Mouse (Mus musculus): Measurements from ENCODE around the gene Shbg. TPM values are rescaled to one million over a fixed set of nuclear protein-coding genes. Genes with fewer than 3 reads are reported as not detected.

Shbg gene
- polyA plus RNA-seq (2016; fragmentation: Nextera tagmentation; extraction: Ambion mirVana), result 0.25 and 7.5 TPM in 2 replicates

GRCm38 (mm10) chr11:69617805-69618204 lies at the start of gene Shbg:
TSS of gene Shbg (minus strand) at chr11:69617905.
- Histone ChIP-seq H3K36me3 (no peaks in the 10 kb centered on the region), H3K4me1 (peaks cover 42% of the 10 kb centered on the region), H3K9me3 (no peaks in the 10 kb centered on the region), H3K27me3 (ENCODE audit: insufficient read depth, poor library complexity, severe bottlenecking) (peaks cover 10% of the 10 kb centered on the region; the same call in 1 of the 2 replicates), H3K27ac (no peak within 1 kb of the TSS), H3K4me3 (no peak within 1 kb of the TSS)
- 54% methylated on average over 5 of the region's 5 CpGs for WGBS
- no peak for DNase-seq (ENCODE audit: low spot score)

GRCm38 (mm10) chr11:69666665-69667005 lies 48.9 kb upstream of the Shbg start:
- H3K27me3 ChIP-seq (ENCODE audit: insufficient read depth, poor library complexity, severe bottlenecking), result no peaks in the 10 kb centered on the region
- no peak for DNase-seq (ENCODE audit: low spot score)
- WGBS, result 86% methylated on average over 3 of the region's 3 CpGs
- H3K4me1 ChIP-seq, result peaks cover 26% of the 10 kb centered on the region
- H3K27ac ChIP-seq, result no peak overlapping the region
- H3K9me3 ChIP-seq, result no peaks in the 10 kb centered on the region
- H3K36me3 ChIP-seq, result peaks cover 78% of the 10 kb centered on the region
- H3K4me3 ChIP-seq, result no peak overlapping the region

GRCm38 (mm10) chr11:69665961-69666664 lies 48.4 kb upstream of the Shbg start, which contains the start of gene Cd68:
TSS of gene Cd68 (minus strand) at chr11:69666153.
- H3K27me3 ChIP-seq (ENCODE audit: insufficient read depth, poor library complexity, severe bottlenecking), result no peaks in the 10 kb centered on the region
- no peak within 1 kb of the TSS for H3K4me3 ChIP-seq
- DNase-seq (ENCODE audit: low spot score), result no peak
- H3K9me3 ChIP-seq, result no peaks in the 10 kb centered on the region
- peaks cover 74% of the 10 kb centered on the region for H3K36me3 ChIP-seq
- 33% methylated on average over 7 of the region's 7 CpGs for WGBS
- H3K27ac ChIP-seq, result 0 out of 2 replicates have a peak within 1 kb of the TSS, but pooled peaks have one; percentile 16
- peaks cover 31% of the 10 kb centered on the region for H3K4me1 ChIP-seq

GRCm38 (mm10) chr11:69665457-69665960 lies 47.8 kb upstream of the Shbg start:
- H3K36me3 ChIP-seq, result peaks cover 68% of the 10 kb centered on the region
- H3K4me3 ChIP-seq, result no peak overlapping the region
- 80% methylated on average over 9 of the region's 9 CpGs for WGBS
- H3K4me1 ChIP-seq, result peaks cover 31% of the 10 kb centered on the region
- H3K9me3 ChIP-seq, result no peaks in the 10 kb centered on the region
- 0 out of 2 replicates have a peak overlapping the region, but pooled peaks have one; percentile 16 for H3K27ac ChIP-seq
- H3K27me3 ChIP-seq (ENCODE audit: insufficient read depth, poor library complexity, severe bottlenecking), result no peaks in the 10 kb centered on the region
- no peak for DNase-seq (ENCODE audit: low spot score)

GRCm38 (mm10) chr11:69664841-69665240 lies 47.1 kb upstream of the Shbg start:
- Histone ChIP-seq H3K9me3 (no peaks in the 10 kb centered on the region), H3K4me3 (no peak overlapping the region), H3K27me3 (ENCODE audit: insufficient read depth, poor library complexity, severe bottlenecking) (no peaks in the 10 kb centered on the region), H3K27ac (no peak overlapping the region), H3K4me1 (peaks cover 29% of the 10 kb centered on the region), H3K36me3 (peaks cover 61% of the 10 kb centered on the region)
- 92% methylated on average over 7 of the region's 7 CpGs for WGBS
- DNase-seq (ENCODE audit: low spot score), result no peak

GRCm38 (mm10) chr11:69663795-69664194 lies 46.1 kb upstream of the Shbg start:
- H3K36me3 ChIP-seq, result peaks cover 57% of the 10 kb centered on the region
- no peaks in the 10 kb centered on the region for H3K27me3 ChIP-seq (ENCODE audit: insufficient read depth, poor library complexity, severe bottlenecking)
- H3K9me3 ChIP-seq, result no peaks in the 10 kb centered on the region
- H3K4me1 ChIP-seq, result peaks cover 25% of the 10 kb centered on the region
- 92% methylated on average over 6 of the region's 6 CpGs for WGBS
- no peak overlapping the region for H3K4me3 ChIP-seq
- peak overlapping the region; percentile 97; the same call in 1 of the 2 replicates for H3K27ac ChIP-seq
- no peak for DNase-seq (ENCODE audit: low spot score)

GRCm38 (mm10) chr11:69662967-69663671 lies 45.4 kb upstream of the Shbg start:
- H3K36me3 ChIP-seq, result peaks cover 57% of the 10 kb centered on the region
- H3K9me3 ChIP-seq, result no peaks in the 10 kb centered on the region
- WGBS, result 63% methylated on average over 13 of the region's 13 CpGs
- peak overlapping the region; percentile 67 for H3K4me3 ChIP-seq
- DNase-seq (ENCODE audit: low spot score), result no peak
- H3K4me1 ChIP-seq, result peaks cover 27% of the 10 kb centered on the region
- H3K27me3 ChIP-seq (ENCODE audit: insufficient read depth, poor library complexity, severe bottlenecking), result no peaks in the 10 kb centered on the region
- H3K27ac ChIP-seq, result peak overlapping the region; percentile 97

GRCm38 (mm10) chr11:69662213-69662966 lies 44.7 kb upstream of the Shbg start, which contains the start of gene Mpdu1:
TSS of gene Mpdu1 (minus strand) at chr11:69662642.
- peak within 1 kb of the TSS; percentile 97 for H3K27ac ChIP-seq
- WGBS, result under 1% methylated on average over 48 of the region's 48 CpGs
- no peaks in the 10 kb centered on the region for H3K9me3 ChIP-seq
- H3K27me3 ChIP-seq (ENCODE audit: insufficient read depth, poor library complexity, severe bottlenecking), result no peaks in the 10 kb centered on the region
- H3K4me3 ChIP-seq, result peak within 1 kb of the TSS; percentile 67
- H3K36me3 ChIP-seq, result peaks cover 57% of the 10 kb centered on the region
- peak; percentile 98 for DNase-seq (ENCODE audit: low spot score)
- H3K4me1 ChIP-seq, result peaks cover 29% of the 10 kb centered on the region

- H3K36me3 ChIP-seq, result peaks cover 60% of the 10 kb centered on the region
- DNase-seq (ENCODE audit: low spot score), result no peak
- no peaks in the 10 kb centered on the region for H3K9me3 ChIP-seq
- no peaks in the 10 kb centered on the region for H3K27me3 ChIP-seq (ENCODE audit: insufficient read depth, poor library complexity, severe bottlenecking)
- H3K4me3 ChIP-seq, result peak overlapping the region; percentile 67
- H3K4me1 ChIP-seq, result peaks cover 38% of the 10 kb centered on the region
- H3K27ac ChIP-seq, result peak overlapping the region; percentile 97
- WGBS, result 72% methylated on average over 3 of the region's 3 CpGs
These were observed 43.6 kb upstream of the Shbg start for GRCm38 (mm10) chr11:69661221-69661881.

GRCm38 (mm10) chr11:69657462-69657881 lies 39.8 kb upstream of the Shbg start:
- H3K4me1 ChIP-seq, result peaks cover 46% of the 10 kb centered on the region
- WGBS, result 82% methylated on average over 15 of the region's 15 CpGs
- peak overlapping the region; percentile 67; the same call in 1 of the 2 replicates for H3K27ac ChIP-seq
- DNase-seq (ENCODE audit: low spot score), result no peak
- peaks cover 58% of the 10 kb centered on the region for H3K36me3 ChIP-seq
- H3K4me3 ChIP-seq, result no peak overlapping the region
- no peaks in the 10 kb centered on the region for H3K9me3 ChIP-seq
- no peaks in the 10 kb centered on the region for H3K27me3 ChIP-seq (ENCODE audit: insufficient read depth, poor library complexity, severe bottlenecking)

- no peaks in the 10 kb centered on the region for H3K27me3 ChIP-seq (ENCODE audit: insufficient read depth, poor library complexity, severe bottlenecking)
- H3K36me3 ChIP-seq, result peaks cover 64% of the 10 kb centered on the region
- WGBS, result 74% methylated on average over 10 of the region's 10 CpGs
- H3K4me3 ChIP-seq, result no peak overlapping the region
- peak overlapping the region; percentile 67; the same call in 1 of the 2 replicates for H3K27ac ChIP-seq
- H3K4me1 ChIP-seq, result peaks cover 46% of the 10 kb centered on the region
- DNase-seq (ENCODE audit: low spot score), result no peak
- H3K9me3 ChIP-seq, result no peaks in the 10 kb centered on the region
These were observed 39.1 kb upstream of the Shbg start for GRCm38 (mm10) chr11:69656617-69657461.
